Mouse (Mus musculus): Measurements from ENCODE around the gene Rasd1.

DNA sequence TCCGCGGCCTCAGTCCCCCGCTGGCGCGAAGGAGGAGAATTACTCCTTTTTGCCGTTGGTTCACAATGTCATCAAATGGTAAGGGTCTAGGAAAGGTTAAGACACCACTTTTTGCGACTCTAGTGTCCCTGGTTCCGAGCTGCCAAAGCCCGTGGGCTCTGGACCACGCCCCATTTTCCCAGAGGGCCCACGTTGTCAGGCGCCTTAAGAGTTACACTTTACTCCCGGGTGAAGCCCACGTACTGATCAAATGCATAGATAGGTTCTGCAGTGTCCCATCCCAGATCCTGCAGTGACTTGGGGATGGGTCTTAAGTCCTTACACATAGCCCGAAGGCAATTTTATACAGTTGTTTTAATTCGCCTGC, 16.4 kb downstream of the Rasd1 start:
- no peak for TF ChIP-seq CTCF (IDR thresholded peaks at IDR 0.05; ENCODE audit: extremely low read depth, insufficient read depth, insufficient read length, insufficient replicate concordance)
- no peak for TF ChIP-seq POLR2A (IDR thresholded peaks at IDR 0.05; ENCODE audit: low read depth, low read length)

All from spleen, adult 2 months (tissue).